In the genomic region with DNA sequence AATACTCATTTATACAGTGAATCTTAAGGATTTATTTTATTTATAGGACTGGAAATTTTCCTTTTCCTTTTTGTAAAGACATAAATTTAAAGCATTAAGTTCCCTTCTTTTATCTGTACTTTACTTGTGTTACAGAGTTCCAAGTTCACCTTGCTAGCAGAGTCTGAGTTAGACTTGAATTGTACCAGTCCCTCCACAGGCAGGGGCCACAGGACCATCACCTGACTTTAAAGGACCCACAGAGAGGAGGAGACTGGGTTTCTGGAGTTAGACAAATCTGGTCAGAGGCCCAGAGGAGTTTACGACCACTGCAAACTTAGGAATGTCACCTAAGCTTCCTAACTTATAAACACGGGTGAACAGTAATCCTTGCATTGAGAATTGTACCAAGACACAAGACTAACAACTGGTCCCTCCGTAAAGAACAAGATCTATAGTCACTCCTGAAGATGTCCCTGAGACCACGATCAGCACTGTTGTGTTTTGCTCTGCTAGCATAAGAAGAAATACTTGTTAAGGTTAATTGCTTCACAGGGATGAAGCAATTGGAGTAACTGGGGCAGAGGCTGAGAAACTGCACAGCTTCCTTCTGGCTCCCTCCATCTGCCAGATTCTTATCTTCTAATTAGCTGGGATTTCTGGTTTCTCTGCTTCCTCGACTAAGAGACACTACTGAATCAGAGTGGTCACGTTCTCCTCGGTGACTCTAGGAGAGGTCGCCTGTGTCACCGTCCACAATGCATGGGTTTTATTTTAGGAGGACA, we compare ENCODE assay signal across 25 mouse cellular contexts.
DNase-seq lines count a peak whose midpoint lies in the region; ATAC-seq and TF ChIP-seq lines count a peak whose summit lies in the region.
"Had no signal": no experiment of that assay in that cellular context is flagged by ENCODE, and none has a peak within 500 bp of the region (broad histone marks: within the 10 kb centered on the region; RNA-seq: fewer than 3 reads in every experiment).

No protein-coding gene starts in this region.

- DNase-seq in embryonic facial prominence, embryonic 10.5 days (ENCODE audit: low spot score) = no peak
- peak; percentile 23 for DNase-seq in limb, embryonic 14.5 days (ENCODE audit: low spot score)
- DNase-seq in limb, embryonic 10.5 days (ENCODE audit: low spot score) = no peak
- DNase-seq in gonadal fat pad, adult 2 months (ENCODE audit: low read depth) = peak; percentile 73
- peak; percentile 63 for DNase-seq in retina, postnatal 1 day
- DNase-seq in hindbrain, embryonic 10.5 days (ENCODE audit: low spot score) = no peak
- no peak for DNase-seq in spleen, postnatal 4 days (ENCODE audit: low spot score in 2 of 2)
- DNase-seq: cerebellum, adult 11 months; cerebellum, postnatal 14 days; gastrocnemius, postnatal 10 days; kidney, adult 2 months; kidney, postnatal 36 days; left cerebral cortex, postnatal 4 days; lung, adult 2 months; lung, postnatal 4 days; right cerebral cortex, postnatal 4 days; thymus, postnatal 4 days had no signal

- no peak overlapping the region for H3K4me2 ChIP-seq in embryonic facial prominence, embryonic 15.5 days (replicated peaks)
- no peak overlapping the region for H3K4me2 ChIP-seq in limb, embryonic 14.5 days (replicated peaks; ENCODE audit: low read depth, low read length, severe bottlenecking)
- H3K4me2 ChIP-seq: hindbrain, embryonic 15.5 days; liver, embryonic 12.5 days had no signal

- TF ChIP-seq POLR2A in limb, embryonic 14.5 days (IDR thresholded peaks at IDR 0.05; ENCODE audit: borderline replicate concordance, extremely low read depth, insufficient read depth, insufficient read length) = no peak

- no peaks in the 10 kb centered on the region for H3K27me3 ChIP-seq in embryonic facial prominence, embryonic 15.5 days
- no peaks in the 10 kb centered on the region for H3K27me3 ChIP-seq in embryonic facial prominence, embryonic 10.5 days (replicated peaks; ENCODE audit: low read depth, poor library complexity, severe bottlenecking)
- no peaks in the 10 kb centered on the region for H3K27me3 ChIP-seq in limb, embryonic 14.5 days (ENCODE audit: control insufficient read depth, insufficient read depth, low read length)
- no peaks in the 10 kb centered on the region for H3K27me3 ChIP-seq in limb, embryonic 10.5 days (ENCODE audit: low read depth, poor library complexity, severe bottlenecking)
- no peaks in the 10 kb centered on the region for H3K27me3 ChIP-seq in hindbrain, embryonic 10.5 days (ENCODE audit: insufficient read depth, poor library complexity, severe bottlenecking)
- H3K27me3 ChIP-seq: hindbrain, embryonic 15.5 days; liver, embryonic 12.5 days had no signal

- ATAC-seq in embryonic facial prominence, embryonic 15.5 days (ENCODE audit: insufficient number of reproducible peaks, low FRiP score, low TSS enrichment, low read depth) = no peak
- no peak for ATAC-seq in limb, embryonic 14.5 days (ENCODE audit: low FRiP score, low read depth)
- ATAC-seq: liver, embryonic 12.5 days had no signal

- no peak overlapping the region for H3K9ac ChIP-seq in embryonic facial prominence, embryonic 15.5 days
- H3K9ac ChIP-seq in limb, embryonic 14.5 days (ENCODE audit: low read depth, low read length, severe bottlenecking) = no peak overlapping the region
- H3K9ac ChIP-seq: hindbrain, embryonic 15.5 days; liver, embryonic 12.5 days had no signal

- H3K4me3 ChIP-seq in embryonic facial prominence, embryonic 15.5 days (replicated peaks) = no peak overlapping the region
- no peak overlapping the region for H3K4me3 ChIP-seq in embryonic facial prominence, embryonic 10.5 days
- H3K4me3 ChIP-seq in limb, embryonic 14.5 days (replicated peaks; ENCODE audit: low read length) = no peak overlapping the region
- H3K4me3 ChIP-seq in limb, embryonic 10.5 days = no peak overlapping the region
- no peak overlapping the region for H3K4me3 ChIP-seq in hindbrain, embryonic 10.5 days
- H3K4me3 ChIP-seq: forebrain, embryonic 10.5 days; heart, embryonic 10.5 days; hindbrain, embryonic 15.5 days; left cerebral cortex, adult 2 months; liver, embryonic 12.5 days; midbrain, embryonic 10.5 days had no signal

- peaks cover 5% of the 10 kb centered on the region; the same call in 1 of the 2 replicates for H3K4me1 ChIP-seq in embryonic facial prominence, embryonic 15.5 days
- peaks cover 18% of the 10 kb centered on the region for H3K4me1 ChIP-seq in embryonic facial prominence, embryonic 10.5 days
- H3K4me1 ChIP-seq in limb, embryonic 14.5 days (ENCODE audit: control insufficient read depth, insufficient read depth, low read length) = no peaks in the 10 kb centered on the region
- H3K4me1 ChIP-seq in limb, embryonic 10.5 days = 0 out of 2 replicates have a peak, but pooled peaks cover 8% of the 10 kb centered on the region
- H3K4me1 ChIP-seq in hindbrain, embryonic 10.5 days (replicated peaks) = peaks cover 5% of the 10 kb centered on the region; the same call in 1 of the 2 replicates
- H3K4me1 ChIP-seq: forebrain, embryonic 10.5 days; hindbrain, embryonic 15.5 days; liver, embryonic 12.5 days had no signal

- no peaks in the 10 kb centered on the region for H3K36me3 ChIP-seq in embryonic facial prominence, embryonic 15.5 days
- no peaks in the 10 kb centered on the region for H3K36me3 ChIP-seq in embryonic facial prominence, embryonic 10.5 days (replicated peaks)
- H3K36me3 ChIP-seq in limb, embryonic 14.5 days (ENCODE audit: control insufficient read depth, insufficient read depth, low read length) = no peaks in the 10 kb centered on the region
- H3K36me3 ChIP-seq in limb, embryonic 10.5 days = no peaks in the 10 kb centered on the region
- no peaks in the 10 kb centered on the region for H3K36me3 ChIP-seq in hindbrain, embryonic 10.5 days
- H3K36me3 ChIP-seq: forebrain, embryonic 10.5 days; G1E; heart, embryonic 10.5 days; hindbrain, embryonic 15.5 days; liver, embryonic 12.5 days; midbrain, embryonic 10.5 days had no signal

- peak overlapping the region; percentile 17; the same call in 1 of the 2 replicates for H3K27ac ChIP-seq in embryonic facial prominence, embryonic 15.5 days (replicated peaks)
- no peak overlapping the region for H3K27ac ChIP-seq in embryonic facial prominence, embryonic 10.5 days (replicated peaks)
- H3K27ac ChIP-seq in limb, embryonic 14.5 days (replicated peaks; ENCODE audit: low read depth, low read length) = no peak overlapping the region
- no peak overlapping the region for H3K27ac ChIP-seq in limb, embryonic 10.5 days
- H3K27ac ChIP-seq in hindbrain, embryonic 10.5 days = no peak overlapping the region
- H3K27ac ChIP-seq: forebrain, embryonic 10.5 days; heart, embryonic 10.5 days; hindbrain, embryonic 15.5 days; left cerebral cortex, adult 2 months; liver, embryonic 12.5 days; midbrain, embryonic 10.5 days had no signal

- 44% methylated on average over 9 of the region's 9 CpGs for WGBS in embryonic facial prominence, embryonic 15.5 days
- 43% methylated on average over 9 of the region's 9 CpGs for WGBS in embryonic facial prominence, embryonic 10.5 days
- WGBS in limb, embryonic 14.5 days = 18% methylated on average over 9 of the region's 9 CpGs
- 30% methylated on average over 9 of the region's 9 CpGs for WGBS in limb, embryonic 10.5 days
- WGBS in hindbrain, embryonic 10.5 days = 69% methylated on average over 9 of the region's 9 CpGs

- H3K9me3 ChIP-seq in embryonic facial prominence, embryonic 15.5 days (replicated peaks) = no peaks in the 10 kb centered on the region
- H3K9me3 ChIP-seq in embryonic facial prominence, embryonic 10.5 days = no peaks in the 10 kb centered on the region
- H3K9me3 ChIP-seq in limb, embryonic 14.5 days (ENCODE audit: control insufficient read depth, low read length) = no peaks in the 10 kb centered on the region
- no peaks in the 10 kb centered on the region for H3K9me3 ChIP-seq in limb, embryonic 10.5 days (replicated peaks)
- H3K9me3 ChIP-seq in hindbrain, embryonic 10.5 days = 0 out of 2 replicates have a peak, but pooled peaks cover 2% of the 10 kb centered on the region
- H3K9me3 ChIP-seq: forebrain, embryonic 10.5 days; heart, embryonic 10.5 days; hindbrain, embryonic 15.5 days; liver, embryonic 12.5 days; midbrain, embryonic 10.5 days had no signal

Comparison
In these comparisons a context has a peak if more than half of its experiments do, and no peak if none do; other contexts are left out.
1. DNase-seq: peak in limb, embryonic 14.5 days (single experiment), gonadal fat pad, adult 2 months (single experiment) and retina, postnatal 1 day (single experiment); none in embryonic facial prominence, embryonic 10.5 days (single experiment), limb, embryonic 10.5 days (single experiment), hindbrain, embryonic 10.5 days (single experiment) and spleen, postnatal 4 days (0 of 2).